23 mouse cellular contexts compared by ENCODE assay signal in genomic region chr10:122736835-122737234, GRCm38 (mm10). TPM values are rescaled to one million over a fixed set of nuclear protein-coding genes. Genes with fewer than 3 reads are reported as not detected.
DNase-seq lines count a peak whose midpoint lies in the region; ATAC-seq and TF ChIP-seq lines count a peak whose summit lies in the region.
"Had no signal": no experiment of that assay in that cellular context is flagged by ENCODE, and none has a peak within 500 bp of the region (broad histone marks: within the 10 kb centered on the region; RNA-seq: fewer than 3 reads in every experiment).

No protein-coding gene starts in this region.

- H3K9ac ChIP-seq in midbrain, embryonic 13.5 days (replicated peaks) = no peak overlapping the region
- H3K9ac ChIP-seq: forebrain, embryonic 13.5 days; hindbrain, embryonic 12.5 days; limb, embryonic 15.5 days; midbrain, embryonic 15.5 days had no signal

- TF ChIP-seq POLR2A in thymus, adult 2 months (IDR thresholded peaks at IDR 0.05; ENCODE audit: control insufficient read depth, extremely low read depth, insufficient read depth, low read length, poor library complexity) = no peak

- H3K4me2 ChIP-seq in midbrain, embryonic 13.5 days (replicated peaks) = no peak overlapping the region
- H3K4me2 ChIP-seq: forebrain, embryonic 13.5 days; heart, embryonic 11.5 days; hindbrain, embryonic 12.5 days; limb, embryonic 15.5 days; midbrain, embryonic 15.5 days had no signal

- 36% methylated on average over 4 of the region's 4 CpGs for WGBS in thymus, adult 2 months
- WGBS in midbrain, embryonic 13.5 days = 91% methylated on average over 4 of the region's 4 CpGs

- DNase-seq in thymus, adult 2 months = no peak
- no peak for DNase-seq in thymus, postnatal 10 days (ENCODE audit: low spot score in 2 of 2)
- no peak for DNase-seq in left cerebral cortex, adult 9 months (ENCODE audit: low spot score in 2 of 2)
- no peak for DNase-seq in urinary bladder, adult 18-20 months (ENCODE audit: low spot score in 2 of 2)
- DNase-seq: adrenal gland, postnatal 25 days; cerebellum, postnatal 10 days; gastrocnemius, adult 2 months; kidney, adult 11 months; layer of hippocampus, adult 9-11 months; left cerebral cortex, postnatal 4 days; thymus, postnatal 14 days had no signal

- no peak overlapping the region for H3K4me3 ChIP-seq in thymus, adult 2 months (ENCODE audit: control insufficient read depth, insufficient read depth, low read length)
- H3K4me3 ChIP-seq in midbrain, embryonic 13.5 days (replicated peaks) = no peak overlapping the region
- H3K4me3 ChIP-seq: forebrain, embryonic 13.5 days; gastrocnemius, adult 2 months; hindbrain, embryonic 12.5 days; limb, embryonic 15.5 days; midbrain, embryonic 15.5 days; myocyte had no signal

- ATAC-seq in granulocyte monocyte progenitor cell, adult 5-6 weeks (replicated peaks; ENCODE audit: poor library complexity, severe bottlenecking) = peak; percentile 75
- peak; percentile 38; the same call in 1 of the 2 replicates for ATAC-seq in monocyte, adult 5-6 weeks (replicated peaks; ENCODE audit: insufficient number of reproducible peaks, low FRiP score, low TSS enrichment, poor library complexity, severe bottlenecking)
- ATAC-seq in midbrain, embryonic 13.5 days = no peak
- ATAC-seq: forebrain, embryonic 13.5 days; lung, postnatal 0 days; midbrain, embryonic 15.5 days had no signal

- peaks cover 6% of the 10 kb centered on the region; the same call in 1 of the 2 replicates for H3K36me3 ChIP-seq in thymus, adult 2 months (ENCODE audit: control insufficient read depth, insufficient read depth, low read length)
- H3K36me3 ChIP-seq in midbrain, embryonic 13.5 days = no peaks in the 10 kb centered on the region
- H3K36me3 ChIP-seq: hindbrain, embryonic 12.5 days; limb, embryonic 15.5 days; midbrain, embryonic 15.5 days had no signal

- H3K27ac ChIP-seq in thymus, adult 2 months (ENCODE audit: control insufficient read depth, insufficient read depth, low read length) = peak overlapping the region; percentile 61; the same call in 1 of the 2 replicates
- H3K27ac ChIP-seq in midbrain, embryonic 13.5 days = no peak overlapping the region
- H3K27ac ChIP-seq: forebrain, embryonic 13.5 days; gastrocnemius, adult 2 months; hindbrain, embryonic 12.5 days; kidney, postnatal 0 days; limb, embryonic 15.5 days; midbrain, embryonic 15.5 days; stomach, postnatal 0 days had no signal

- no peak for TF ChIP-seq CTCF in thymus, adult 2 months (IDR thresholded peaks at IDR 0.05; ENCODE audit: borderline replicate concordance, control insufficient read depth, extremely low read depth, insufficient read depth, low read length, poor library complexity)

- no peaks in the 10 kb centered on the region for H3K27me3 ChIP-seq in thymus, adult 2 months (ENCODE audit: control insufficient read depth, insufficient read depth, low read length)
- H3K27me3 ChIP-seq in midbrain, embryonic 13.5 days = no peaks in the 10 kb centered on the region
- H3K27me3 ChIP-seq: forebrain, embryonic 13.5 days; hindbrain, embryonic 12.5 days; limb, embryonic 15.5 days; midbrain, embryonic 15.5 days had no signal

- peaks cover 53% of the 10 kb centered on the region for H3K4me1 ChIP-seq in thymus, adult 2 months (replicated peaks; ENCODE audit: control insufficient read depth, insufficient read depth, low read length)
- H3K4me1 ChIP-seq in midbrain, embryonic 13.5 days (replicated peaks) = peaks cover 11% of the 10 kb centered on the region
- H3K4me1 ChIP-seq: hindbrain, embryonic 12.5 days; limb, embryonic 15.5 days had no signal

- no peaks in the 10 kb centered on the region for H3K9me3 ChIP-seq in midbrain, embryonic 13.5 days
- H3K9me3 ChIP-seq: forebrain, embryonic 13.5 days; hindbrain, embryonic 12.5 days; limb, embryonic 15.5 days; midbrain, embryonic 15.5 days had no signal

RNA-seq across cellular contexts. Expression of gene Ppm1h, which starts 58.3 kb away (rescaled TPM):
- 61.7 and 67.1 TPM in 2 replicates for polyA plus RNA-seq in thymus, adult 2 months (2012; rRNA removed)
- total RNA-seq in granulocyte monocyte progenitor cell, adult 5-6 weeks (2014; fragmentation: Nextera tagmentation) = 22.7 and 25.0 TPM in 2 replicates
- 22.4 and 37.0 TPM in 2 replicates for total RNA-seq in granulocyte monocyte progenitor cell, adult 5-6 weeks (2017)
- 88.5 to 100 TPM (median 93.4 TPM) in 3 replicates for total RNA-seq in monocyte, adult 5-6 weeks (2017)
- polyA plus RNA-seq in midbrain, embryonic 13.5 days (2015; fragmentation: Nextera tagmentation; extraction: Ambion mirVana) = 12.6 and 14.8 TPM in 2 replicates
